Mouse (Mus musculus) monocyte, adult 5-6 weeks (primary cell): ENCODE data around the gene Adam4. TPM values are rescaled to one million over a fixed set of nuclear protein-coding genes. Genes with fewer than 3 reads are reported as not detected.
"Not testable (repeated sequence)": the region's sequence is repeated elsewhere in the genome, so short reads cannot be mapped to it uniquely, and the experiment has no call there.

Experiments
- ATAC-seq: fragments of 153-309, 156-312 bp; replicated peaks from 2 replicates; pipeline ENCODE4 v1.8.0; 2017; ENCODE audit warnings: mild to moderate bottlenecking; ENCODE audit not compliant: low TSS enrichment, insufficient number of reproducible peaks, severe bottlenecking, poor library complexity, low FRiP score
- total RNA-seq: library from RNA; stranded (forward); fragments of 200-1000, 200-491, 200-594 nt; gene quantifications from 3 replicates; pipeline ENCODE4 v1.2.3, GENCODE M21; 2017

Adam4 gene
- total RNA-seq, result 1.1 to 3.3 TPM in 2 of 3 replicates, not detected in the other

DNA sequence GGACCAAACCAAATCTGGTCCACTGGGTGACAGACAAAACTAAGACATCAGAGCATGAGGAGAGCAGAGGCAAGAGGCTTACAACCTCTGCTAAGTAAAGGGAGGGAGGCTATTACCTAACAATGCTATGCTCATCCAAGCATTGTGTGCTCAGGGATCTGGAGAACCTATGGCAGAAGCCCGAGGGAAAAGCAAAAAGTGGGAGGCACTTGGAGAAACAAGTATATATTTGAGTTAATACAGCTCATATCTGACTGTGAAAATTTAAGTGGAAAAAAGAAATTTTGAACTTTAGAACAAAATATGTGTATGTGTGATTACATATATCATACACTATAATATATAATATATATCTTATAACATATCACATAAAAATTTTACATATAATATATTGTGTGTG, at the start of gene Adam4:
TSS of gene Adam4 (minus strand) at position 101 of the 400 bp plus-strand sequence.
- no peak for ATAC-seq

GRCm38 (mm10) chr12:81459051-81459450, 37.3 kb upstream of the Adam4 start:
- not testable (repeated sequence) for ATAC-seq

DNA sequence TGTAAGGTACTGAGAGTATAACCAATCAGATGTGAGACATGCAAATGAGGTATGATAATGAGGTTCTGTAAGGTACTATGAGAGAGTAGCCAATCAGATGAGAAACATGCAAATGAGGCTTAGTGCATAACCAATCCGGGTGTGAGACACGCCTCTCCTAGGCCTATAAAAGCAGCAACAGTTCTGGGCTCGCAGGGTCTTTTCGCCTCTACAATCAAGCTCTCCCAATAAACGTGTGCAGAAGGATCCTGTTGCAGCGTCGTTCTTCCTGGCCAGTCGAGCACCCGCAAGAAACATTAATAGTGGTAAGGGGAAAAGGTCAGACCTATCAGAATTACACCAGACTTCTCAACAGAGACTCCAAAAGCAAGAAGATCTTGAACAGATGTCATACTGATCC, 17.2 kb upstream of the Adam4 start:
- ATAC-seq, result not testable (repeated sequence)

DNA sequence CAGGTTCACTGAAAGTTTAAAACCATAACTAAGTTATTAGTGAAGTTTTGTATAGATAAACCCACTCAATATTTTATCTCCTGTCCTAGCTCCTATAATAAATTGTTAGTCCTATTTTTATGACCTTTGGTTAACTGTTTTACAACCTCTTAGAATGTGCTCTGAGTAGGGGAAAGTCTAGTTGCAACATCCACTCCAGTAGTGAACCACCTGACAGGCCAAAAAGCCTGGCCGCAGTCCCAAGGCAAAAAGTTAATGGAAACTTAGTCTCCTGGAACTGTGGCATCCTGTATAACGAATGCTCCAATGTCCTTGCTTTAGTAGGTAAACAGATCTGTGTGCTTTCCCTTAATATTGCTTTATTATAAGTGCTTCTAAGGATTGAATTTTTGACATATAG, 13.0 kb upstream of the Adam4 start:
- ATAC-seq, result not testable (repeated sequence)

DNA sequence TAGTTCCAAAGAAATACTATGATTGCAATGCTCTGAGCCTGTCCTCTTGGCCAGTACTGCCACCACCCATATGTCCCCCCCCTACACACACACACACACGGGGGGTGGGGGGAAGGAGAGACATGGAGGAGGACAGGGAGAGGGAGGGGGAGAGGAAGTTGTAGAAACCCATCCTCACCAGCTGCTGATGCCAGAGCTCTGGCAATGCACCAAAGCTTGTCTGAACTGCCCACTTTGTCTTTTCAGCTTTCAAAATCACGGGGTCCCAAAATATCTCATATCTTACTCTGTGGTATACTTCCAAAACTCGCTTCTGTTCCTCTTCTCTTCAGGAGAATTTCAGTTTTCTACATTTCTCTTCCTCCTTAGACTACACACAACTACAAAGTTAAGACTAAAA, 8.5 kb downstream of the Adam4 start:
- ATAC-seq, result no peak

- no peak for ATAC-seq
Measured at GRCm38 (mm10) chr12:81408966-81409365, 12.8 kb downstream of the Adam4 start.

DNA sequence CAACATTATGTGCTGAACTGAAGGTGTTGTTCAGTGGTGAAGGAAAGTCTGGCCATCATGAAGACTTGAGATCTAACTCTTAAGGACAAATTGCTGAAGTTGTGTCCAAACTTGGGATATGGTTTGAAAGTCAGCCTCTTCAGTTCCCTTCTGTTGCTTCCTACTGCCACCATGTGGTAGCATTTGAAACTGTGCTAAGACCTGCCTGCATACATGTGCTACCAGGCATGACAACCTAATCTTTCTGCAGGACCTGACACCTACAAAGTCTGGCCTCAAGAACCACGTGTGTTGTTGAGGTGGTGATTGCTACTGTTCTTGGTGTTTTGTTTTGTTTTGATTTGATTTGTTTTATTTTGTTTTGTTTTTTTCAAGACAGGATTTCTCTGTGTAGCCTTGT, 19.6 kb downstream of the Adam4 start:
- ATAC-seq, result no peak

DNA sequence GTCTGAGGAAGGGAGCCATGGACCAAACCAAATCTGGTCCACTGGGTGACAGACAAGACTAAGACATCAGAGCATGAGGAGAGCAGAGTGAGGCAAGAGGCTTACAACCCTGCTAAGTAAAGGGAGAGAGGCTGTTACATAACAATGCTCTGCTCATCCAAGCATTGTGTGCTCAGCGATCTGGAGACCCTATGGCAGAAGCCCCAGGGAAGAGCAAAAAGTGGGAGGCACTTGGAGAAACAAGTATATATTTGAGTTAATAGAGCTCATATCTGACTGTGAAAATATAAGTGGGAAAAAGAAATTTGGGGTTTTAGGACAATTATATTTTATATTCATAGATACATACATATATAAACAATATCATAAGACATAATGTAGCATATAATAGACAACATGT, 42.4 kb downstream of the Adam4 start, which contains the start of gene Gm4787:
TSS of gene Gm4787 (minus strand) at position 101 of the 400 bp plus-strand sequence.
- not testable (repeated sequence) for ATAC-seq

Other genes starting within 250 kb of the Adam4 start
- gene Slc8a3, start 88.8 kb downstream of the Adam4 start, total RNA-seq, result not detected in 3 replicates
- gene Gm4787, start 42.5 kb downstream of the Adam4 start, total RNA-seq, result 0.97 TPM in 1 of 3 replicates, not detected in the others
- 113 to 151 TPM (median 115 TPM) in 3 replicates for gene Cox16, start 63.2 kb upstream of the Adam4 start, total RNA-seq
- gene Gm20498, start 111.0 kb upstream of the Adam4 start, total RNA-seq, result 3.4 to 61.0 TPM (median 34.3 TPM) in 3 replicates
- 42.6 to 62.2 TPM (median 46.7 TPM) in 3 replicates for gene Synj2bp, start 111.0 kb upstream of the Adam4 start, total RNA-seq
- 0.85 TPM in 1 of 3 replicates, not detected in the others for gene Adam21, start 146.5 kb upstream of the Adam4 start, total RNA-seq
- 71.1 to 93.2 TPM (median 77.1 TPM) in 3 replicates for gene Med6, start 173.1 kb upstream of the Adam4 start, total RNA-seq
- gene Ttc9, start 209.3 kb upstream of the Adam4 start, total RNA-seq, result 0.64 TPM in 1 of 3 replicates, not detected in the others